Mouse (Mus musculus): ENCODE results near the gene H2al1e.
"Not testable (repeated sequence)": the region's sequence is repeated elsewhere in the genome, so short reads cannot be mapped to it uniquely, and the experiment has no call there.

The H2al1e gene

GRCm38 (mm10) chrX:11311634-11312033, at the start of gene H2al1e:
Gene H2al1e (plus strand): TSS chrX:11311934.
- in situ Hi-C loops (cut with MboI, MseI) = loop anchor here (25.0 kb wide), 2 partner anchors 126 to 251 kb away; no protein-coding TSS in a partner anchor

- in situ Hi-C loops (cut with MboI, MseI) = loop anchor here (5.0 kb wide), 1 partner anchor 38 kb away; no protein-coding TSS in a partner anchor
Measured at GRCm38 (mm10) chrX:11264918-11265317, 46.8 kb upstream of the H2al1e start.

GRCm38 (mm10) chrX:11267791-11268190, 43.9 kb upstream of the H2al1e start:
- in situ Hi-C loops (cut with MboI, MseI) = loop anchor here (5.0 kb wide), 1 partner anchor 40 kb away; no protein-coding TSS in a partner anchor

GRCm38 (mm10) chrX:11269074-11269473, 42.7 kb upstream of the H2al1e start:
- in situ Hi-C loops (cut with MboI, MseI) = loop anchor here (5.0 kb wide), 1 partner anchor 42 kb away; no protein-coding TSS in a partner anchor

- in situ Hi-C loops (cut with MboI, MseI) = no loop called here
Measured at GRCm38 (mm10) chrX:11273190-11273589, 38.5 kb upstream of the H2al1e start.

GRCm38 (mm10) chrX:11277083-11277482, 34.7 kb upstream of the H2al1e start:
- in situ Hi-C loops (cut with MboI, MseI) = no loop called here

- in situ Hi-C loops (cut with MboI, MseI) = no loop called here
Measured at GRCm38 (mm10) chrX:11280741-11281140, 31.0 kb upstream of the H2al1e start.

- in situ Hi-C loops (cut with MboI, MseI) = no loop called here
Measured at GRCm38 (mm10) chrX:11288306-11288882, 23.3 kb upstream of the H2al1e start.

- in situ Hi-C loops (cut with MboI, MseI) = no loop called here
Measured at GRCm38 (mm10) chrX:11289244-11289643, 22.5 kb upstream of the H2al1e start.

- in situ Hi-C loops (cut with MboI, MseI) = not testable (repeated sequence)
Measured at GRCm38 (mm10) chrX:11298957-11299356, 12.8 kb upstream of the H2al1e start, which contains the start of gene H2al1a. Gene H2al1a (plus strand): TSS chrX:11299257.

- in situ Hi-C loops (cut with MboI, MseI) = loop anchor here (25.0 kb wide), 2 partner anchors 135 to 260 kb away; no protein-coding TSS in a partner anchor
Measured at GRCm38 (mm10) chrX:11302132-11302531, 9.6 kb upstream of the H2al1e start, which contains the start of gene H2al1b. Gene H2al1b (plus strand): TSS chrX:11302432.

- in situ Hi-C loops (cut with MboI, MseI) = loop anchor here (25.0 kb wide), 2 partner anchors 132 to 257 kb away; no protein-coding TSS in a partner anchor
Measured at GRCm38 (mm10) chrX:11305355-11305754, 6.4 kb upstream of the H2al1e start, which contains the start of gene H2al1c. Gene H2al1c (plus strand): TSS chrX:11305655.

- in situ Hi-C loops (cut with MboI, MseI) = loop anchor here (25.0 kb wide), 2 partner anchors 129 to 254 kb away; no protein-coding TSS in a partner anchor
Measured at GRCm38 (mm10) chrX:11308524-11308923, 3.2 kb upstream of the H2al1e start, which contains the start of gene H2al1d. Gene H2al1d (plus strand): TSS chrX:11308824.

- in situ Hi-C loops (cut with MboI, MseI) = loop anchor here (25.0 kb wide), 2 partner anchors 122 to 247 kb away; no protein-coding TSS in a partner anchor
Measured at GRCm38 (mm10) chrX:11314858-11315257, 3.1 kb downstream of the H2al1e start, which contains the start of gene H2al1f. Gene H2al1f (plus strand): TSS chrX:11315158.

- in situ Hi-C loops (cut with MboI, MseI) = loop anchor here (25.0 kb wide), 2 partner anchors 119 to 244 kb away; no protein-coding TSS in a partner anchor
Measured at GRCm38 (mm10) chrX:11317956-11318355, 6.2 kb downstream of the H2al1e start, which contains the start of gene H2al1g. Gene H2al1g (plus strand): TSS chrX:11318256.

GRCm38 (mm10) chrX:11321192-11321591, 9.5 kb downstream of the H2al1e start, which contains the start of gene H2al1h:
Gene H2al1h (plus strand): TSS chrX:11321492.
- in situ Hi-C loops (cut with MboI, MseI) = loop anchor here (25.0 kb wide), 2 partner anchors 116 to 241 kb away; no protein-coding TSS in a partner anchor

- in situ Hi-C loops (cut with MboI, MseI) = loop anchor here (25.0 kb wide), 2 partner anchors 113 to 238 kb away; no protein-coding TSS in a partner anchor
Measured at GRCm38 (mm10) chrX:11324359-11324758, 12.6 kb downstream of the H2al1e start, which contains the start of gene H2al1i. Gene H2al1i (plus strand): TSS chrX:11324659.

- in situ Hi-C loops (cut with MboI, MseI) = not testable (repeated sequence)
Measured at GRCm38 (mm10) chrX:11327522-11327921, 15.8 kb downstream of the H2al1e start, which contains the start of gene H2al1j. Gene H2al1j (plus strand): TSS chrX:11327822.

GRCm38 (mm10) chrX:11345762-11346161, 34.0 kb downstream of the H2al1e start:
- in situ Hi-C loops (cut with MboI, MseI) = no loop called here

GRCm38 (mm10) chrX:11346756-11347155, 35.0 kb downstream of the H2al1e start:
- in situ Hi-C loops (cut with MboI, MseI) = no loop called here

GRCm38 (mm10) chrX:11360823-11361222, 49.1 kb downstream of the H2al1e start:
- in situ Hi-C loops (cut with MboI, MseI) = no loop called here

- in situ Hi-C loops (cut with MboI, MseI) = no loop called here
Measured at GRCm38 (mm10) chrX:11361261-11361660, 49.5 kb downstream of the H2al1e start.

All from T-helper 2 cell (primary cell).